Mouse (Mus musculus) brain, embryonic 14.5 days (tissue): ENCODE results near the gene Otx2.

Experiments
- CTCF ChIP-seq: fragments of 200-500 bp; IDR thresholded peaks from 2 replicates; pipeline ENCODE4 v1.5.1; 2012; ENCODE audit warnings: inconsistent platforms, mild to moderate bottlenecking, moderate library complexity, borderline replicate concordance; ENCODE audit not compliant: insufficient read depth, insufficient read length; ENCODE audit errors: extremely low read depth
- POLR2A ChIP-seq: fragments of 200-500 bp; IDR thresholded peaks from 2 replicates; pipeline ENCODE4 v1.6.1; 2012; ENCODE audit warnings: mild to moderate bottlenecking, inconsistent platforms, borderline replicate concordance; ENCODE audit not compliant: poor library complexity, insufficient read depth, insufficient read length, severe bottlenecking; ENCODE audit errors: extremely low read depth

- TF ChIP-seq CTCF (no peak), POLR2A (no peak)
These were observed 5.6 kb downstream of the Otx2 start for GRCm38 (mm10) chr14:48668051-48668481.
